Mouse (Mus musculus) forebrain, embryonic 11.5 days (tissue): ENCODE measurements around the gene Klrc3. TPM values are rescaled to one million over a fixed set of nuclear protein-coding genes. Genes with fewer than 3 reads are reported as not detected.

ENCODE experiments used
- ATAC-seq: fragments of 200-750 bp; cut with Nextera tagmentation; replicated peaks from 2 replicates; pipeline ENCODE4 v1.8.0; 2017; ENCODE audit warnings: moderate TSS enrichment; ENCODE audit not compliant: low FRiP score
- DNase-seq: peaks from one replicate; pipeline ENCODE4 v3.0.0-alpha.2; 2017; ENCODE audit warnings: low spot score
- H3K27ac ChIP-seq: fragments of 300-500 bp; sonication (generic); 2 replicates; pipeline ENCODE4 v1.5.1; 2014; ENCODE audit warnings: low read depth, low read length
- H3K27me3 ChIP-seq: fragments of 300-500 bp; sonication (generic); 2 replicates; pipeline ENCODE4 v1.6.1; 2014; ENCODE audit warnings: mild to moderate bottlenecking, low read length, mixed read lengths; ENCODE audit not compliant: control insufficient read depth, insufficient read depth
- H3K36me3 ChIP-seq: fragments of 300-500 bp; sonication (generic); 2 replicates; pipeline ENCODE4 v1.6.1; 2014; ENCODE audit warnings: mild to moderate bottlenecking, low read length, moderate library complexity, mixed read lengths; ENCODE audit not compliant: control insufficient read depth, insufficient read depth
- H3K4me1 ChIP-seq: fragments of 300-500 bp; sonication (generic); replicated peaks from 2 replicates; pipeline ENCODE4 v1.6.1; 2014; ENCODE audit warnings: low read length, mixed read lengths; ENCODE audit not compliant: control insufficient read depth, insufficient read depth
- H3K4me2 ChIP-seq: fragments of 300-500 bp; sonication (generic); 2 replicates; pipeline ENCODE4 v1.6.1; 2014; ENCODE audit warnings: low read depth, mild to moderate bottlenecking, low read length, moderate library complexity, mixed read lengths; ENCODE audit not compliant: severe bottlenecking
- H3K4me3 ChIP-seq: fragments of 300-500 bp; sonication (generic); 2 replicates; pipeline ENCODE4 v1.5.1; 2014; ENCODE audit warnings: low read depth, low read length
- H3K9ac ChIP-seq: fragments of 300-500 bp; sonication (generic); 2 replicates; pipeline ENCODE4 v1.6.1; 2014; ENCODE audit warnings: low read length
- H3K9me3 ChIP-seq: fragments of 300-500 bp; sonication (generic); 2 replicates; pipeline ENCODE4 v1.6.1; 2016; ENCODE audit warnings: low read length, mixed read lengths; ENCODE audit not compliant: control insufficient read depth
- WGBS: fragments of 180-500 bp; shearing (Covaris S2); extraction: QIAGEN DNeasy Blood & Tissue Kit; methylation state at CpG from one replicate; pipeline ENCODE4 v1.1.7; 2014; 5-methylcytosine and 5-hydroxymethylcytosine counted together
- microRNA-seq: library from miRNA; unstranded; fragments of <30 nt; microRNA quantifications from one replicate; pipeline ENCODE4, GENCODE M21; 2016; ENCODE audit not compliant: insufficient number of aligned reads
- polyA plus RNA-seq: library from polyadenylated mRNA; unstranded; fragments of >200 nt; fragmentation: Nextera tagmentation; extraction: Ambion mirVana; gene quantifications from 2 replicates; pipeline ENCODE4 v1.2.1, GENCODE M21; 2014

Klrc3 gene
- polyA plus RNA-seq, 1 experiment from 2014 or later: not detected

GRCm38 (mm10) chr6:129608372-129608771 lies 34.8 kb downstream of the Klrc3 start:
- H3K9ac ChIP-seq: no peak overlapping the region
- no peaks in the 10 kb centered on the region for H3K4me1 ChIP-seq
- H3K27me3 ChIP-seq: no peaks in the 10 kb centered on the region
- H3K27ac ChIP-seq: no peak overlapping the region
- no peak overlapping the region for H3K4me2 ChIP-seq
- no peaks in the 10 kb centered on the region for H3K36me3 ChIP-seq
- ATAC-seq (no peak), DNase-seq (no peak)
- no peaks in the 10 kb centered on the region for H3K9me3 ChIP-seq
- no peak overlapping the region for H3K4me3 ChIP-seq

- no peak within 1 kb of the TSS for H3K27ac ChIP-seq
- no peak within 1 kb of the TSS for H3K4me2 ChIP-seq
- H3K27me3 ChIP-seq: no peaks in the 10 kb centered on the region
- ATAC-seq (no peak), DNase-seq (no peak)
- no peaks in the 10 kb centered on the region for H3K4me1 ChIP-seq
- 83% methylated on average over 3 of the region's 3 CpGs for WGBS
- H3K36me3 ChIP-seq: no peaks in the 10 kb centered on the region
- no peaks in the 10 kb centered on the region for H3K9me3 ChIP-seq
- no peak within 1 kb of the TSS for H3K4me3 ChIP-seq
- no peak within 1 kb of the TSS for H3K9ac ChIP-seq
These were observed 51.6 kb downstream of the Klrc3 start, which contains the start of gene Klrd1 for GRCm38 (mm10) chr6:129591508-129591907. TSS of gene Klrd1 (plus strand) at chr6:129591782.

Small RNA genes within 50 kb of the gene (microRNA-seq; reads per million reads assigned to microRNA genes)
- not detected for gene Mir680-1

Other genes starting within 250 kb of the Klrc3 start
- 7.5 and 12.3 TPM in 2 replicates for gene Clec1b, start 246.0 kb downstream of the Klrc3 start, polyA plus RNA-seq
- gene Clec9a, start 234.5 kb downstream of the Klrc3 start, polyA plus RNA-seq: 0.33 and 0.51 TPM in 2 replicates
- 0.65 and 0.75 TPM in 2 replicates for gene Clec1a, start 191.3 kb downstream of the Klrc3 start, polyA plus RNA-seq
- gene Olr1, start 136.2 kb downstream of the Klrc3 start, polyA plus RNA-seq: not detected in 2 replicates
- gene Tmem52b, start 130.8 kb downstream of the Klrc3 start, polyA plus RNA-seq: not detected in 2 replicates
- 21.5 and 22.4 TPM in 2 replicates for gene Gabarapl1, start 110.2 kb downstream of the Klrc3 start, polyA plus RNA-seq
- not detected in 2 replicates for gene Klre1, start 65.4 kb downstream of the Klrc3 start, polyA plus RNA-seq
- not detected in 2 replicates for gene Klrd1, start 51.6 kb downstream of the Klrc3 start, polyA plus RNA-seq
- gene Klrk1, start 19.5 kb downstream of the Klrc3 start, polyA plus RNA-seq: 0.16 and 0.23 TPM in 2 replicates
- gene Klrc2, start 17.4 kb upstream of the Klrc3 start, polyA plus RNA-seq: not detected in 2 replicates
- not detected in 2 replicates for gene Klrc1, start 35.6 kb upstream of the Klrc3 start, polyA plus RNA-seq
- gene Klri1, start 73.8 kb upstream of the Klrc3 start, polyA plus RNA-seq: not detected in 2 replicates
- gene Klri2, start 97.1 kb upstream of the Klrc3 start, polyA plus RNA-seq: not detected in 2 replicates
- gene Gm156, start 140.9 kb upstream of the Klrc3 start, polyA plus RNA-seq: not detected in 2 replicates
- gene Gm17631, start 219.3 kb upstream of the Klrc3 start, polyA plus RNA-seq: not detected in 2 replicates
- gene Klra17, start 233.3 kb upstream of the Klrc3 start, polyA plus RNA-seq: not detected in 2 replicates